Mouse (Mus musculus): ENCODE results near the gene Olfr473. TPM values are rescaled to one million over a fixed set of nuclear protein-coding genes. Genes with fewer than 3 reads are reported as not detected.
"Not testable (repeated sequence)": the region's sequence is repeated elsewhere in the genome, so short reads cannot be mapped to it uniquely, and the experiment has no call there.

Olfr473 gene
- total RNA-seq (2021) = not detected
- long read RNA-seq, experiment 1 = 0 reads
- long read RNA-seq, experiment 2 = 0 reads

DNA sequence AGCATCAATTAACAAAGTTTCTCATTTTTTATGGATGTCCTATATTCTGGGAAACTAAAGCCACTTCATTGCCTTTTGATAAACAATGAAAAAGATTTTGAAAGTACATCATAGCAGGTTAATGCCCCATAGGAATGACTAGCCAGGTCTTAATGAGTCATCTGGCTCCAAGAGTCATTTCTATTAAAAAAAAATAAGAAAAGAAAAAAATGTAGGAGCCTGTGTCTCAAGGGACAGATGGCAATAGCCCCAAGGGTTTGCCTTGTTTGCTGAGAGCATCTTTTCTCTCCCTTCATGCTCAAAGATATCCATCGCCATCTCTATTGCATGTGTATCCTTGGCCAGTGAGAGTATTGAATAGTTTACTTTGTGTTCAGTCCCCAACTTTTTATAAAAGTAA lies at the start of gene Olfr473:
Gene Olfr473 (plus strand): TSS at position 301 of the 400 bp plus-strand sequence.
- no peak for DNase-seq (ENCODE audit: low spot score in 2 of 2)

DNA sequence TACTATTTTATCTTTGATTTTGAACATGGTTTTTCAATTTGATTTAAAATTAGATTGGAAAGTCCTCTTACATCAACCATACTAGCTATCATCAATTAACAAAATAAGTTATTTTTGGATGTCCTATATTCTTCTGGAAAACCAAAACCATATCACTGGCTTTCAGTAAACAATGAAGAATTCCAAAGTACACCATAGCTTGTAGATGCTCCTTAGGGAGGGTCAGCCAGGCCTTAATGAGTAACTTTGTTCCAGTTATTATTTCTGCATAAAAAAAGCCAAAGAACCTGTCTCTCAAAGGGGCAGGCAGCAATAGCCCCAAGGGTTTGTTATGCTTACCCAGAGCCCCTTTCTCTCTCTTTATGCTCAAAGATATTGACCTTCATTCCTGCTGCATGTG lies 32.6 kb upstream of the Olfr473 start, which contains the start of gene Olfr472:
Gene Olfr472 (plus strand): TSS at position 301 of the 400 bp plus-strand sequence.
- DNase-seq (ENCODE audit: low spot score in 2 of 2) = no peak

DNA sequence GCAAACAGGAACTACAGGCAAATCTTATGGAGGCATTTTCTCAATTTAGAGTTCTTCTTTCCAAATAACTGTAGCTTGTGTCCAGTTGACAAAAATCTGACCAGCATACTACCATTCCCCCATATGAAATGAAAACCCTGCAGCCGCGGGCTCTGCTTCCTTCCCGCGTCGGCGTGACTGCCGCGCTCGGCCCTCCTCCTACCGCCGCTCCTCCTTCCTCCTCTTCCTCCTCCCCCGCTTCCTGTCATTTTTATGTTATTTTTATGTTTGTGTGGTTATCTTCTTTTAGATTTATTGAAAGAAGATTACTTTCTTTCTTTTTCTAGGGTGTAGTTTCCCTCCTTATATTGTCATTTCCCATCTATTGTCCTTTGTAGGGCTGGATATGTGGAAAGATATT lies 22.3 kb downstream of the Olfr473 start:
- DNase-seq (ENCODE audit: low spot score in 2 of 2) = not testable (repeated sequence)

DNA sequence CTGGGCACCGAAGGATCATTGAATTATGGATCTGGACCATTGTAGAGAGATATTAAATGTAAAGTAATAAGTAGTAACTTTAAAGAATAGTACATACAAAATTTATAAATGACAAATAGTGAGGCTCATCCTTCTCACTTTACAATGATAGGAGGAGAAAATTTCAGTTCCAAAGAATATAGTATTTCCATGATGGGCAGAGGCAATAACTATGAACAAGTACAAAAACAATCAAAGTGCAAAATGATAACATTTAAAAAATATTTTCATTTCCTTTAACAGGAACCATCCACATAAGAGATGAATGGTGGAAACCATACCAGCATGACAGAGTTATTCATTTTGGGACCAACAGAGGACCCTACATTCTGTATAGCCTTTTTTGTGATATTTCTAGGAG lies 24.1 kb downstream of the Olfr473 start, which contains the start of gene Olfr474:
Gene Olfr474 (plus strand): TSS at position 301 of the 400 bp plus-strand sequence.
- DNase-seq (ENCODE audit: low spot score in 2 of 2) = no peak

DNA sequence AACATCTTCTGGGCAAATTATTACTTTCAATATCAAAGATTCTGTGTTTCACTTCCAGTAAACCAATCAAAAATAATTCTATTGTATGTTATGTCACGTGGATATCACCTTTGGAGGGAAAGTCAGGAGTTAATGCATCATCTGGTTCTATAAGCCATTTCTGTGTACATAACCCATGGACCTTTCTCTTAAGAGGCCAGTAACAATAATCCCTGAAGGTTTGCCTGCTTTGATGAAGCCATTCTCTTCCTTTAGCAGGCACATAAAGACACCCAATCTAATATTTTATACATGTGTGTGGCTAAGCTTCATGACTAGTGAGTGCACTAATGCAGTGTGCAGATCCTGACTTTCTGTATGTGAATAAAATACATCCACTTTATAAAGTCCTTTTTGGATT lies 34.3 kb downstream of the Olfr473 start, which contains the start of gene Olfr476:
Gene Olfr476 (plus strand): TSS at position 301 of the 400 bp plus-strand sequence.
- no peak for DNase-seq (ENCODE audit: low spot score in 2 of 2)

Other genes with a start within 250 kb of the Olfr473 start
- not detected for gene Cyb5r2, start 172.4 kb upstream of the Olfr473 start, total RNA-seq (2021)
- not detected for gene Ovch2, start 129.2 kb upstream of the Olfr473 start, total RNA-seq (2021)
- gene Olfr467, start 118.2 kb upstream of the Olfr473 start, total RNA-seq (2021) = not detected
- not detected for gene Olfr469, start 104.9 kb upstream of the Olfr473 start, total RNA-seq (2021)
- not detected for gene Olfr470, start 83.0 kb upstream of the Olfr473 start, total RNA-seq (2021)
- not detected for gene Olfr472, start 32.5 kb upstream of the Olfr473 start, total RNA-seq (2021)
- not detected for gene Olfr474, start 24.2 kb downstream of the Olfr473 start, total RNA-seq (2021)
- gene Olfr476, start 34.4 kb downstream of the Olfr473 start, total RNA-seq (2021) = not detected
- gene Olfr477, start 56.2 kb downstream of the Olfr473 start, total RNA-seq (2021) = not detected
- gene Olfr478, start 103.5 kb downstream of the Olfr473 start, total RNA-seq (2021) = not detected
- not detected for gene Olfr479, start 120.2 kb downstream of the Olfr473 start, total RNA-seq (2021)
- not detected for gene Olfr480, start 136.9 kb downstream of the Olfr473 start, total RNA-seq (2021)
- not detected for gene Olfr481, start 149.4 kb downstream of the Olfr473 start, total RNA-seq (2021)
- 1 to 10 TPM; 2.4 to 2.6 TPM for gene Olfr482, start 167.1 kb downstream of the Olfr473 start, total RNA-seq (2021)
- gene Olfr483, start 170.4 kb downstream of the Olfr473 start, total RNA-seq (2021) = not detected
- gene Olfr484, start 197.0 kb downstream of the Olfr473 start, total RNA-seq (2021) = not detected
- not detected for gene Olfr485, start 229.4 kb downstream of the Olfr473 start, total RNA-seq (2021)
- gene Olfr486, start 242.3 kb downstream of the Olfr473 start, total RNA-seq (2021) = not detected